In genomic region chr2:29453376-29453775, GRCm38 (mm10) we compare ENCODE assay signal across 22 mouse cellular contexts.
DNase-seq lines count a peak whose midpoint lies in the region; ATAC-seq and TF ChIP-seq lines count a peak whose summit lies in the region.
"Had no signal": no experiment of that assay in that cellular context is flagged by ENCODE, and none has a peak within 500 bp of the region (broad histone marks: within the 10 kb centered on the region; RNA-seq: fewer than 3 reads in every experiment).

No protein-coding gene starts in this region.

- no peaks in the 10 kb centered on the region for H3K9me3 ChIP-seq in hindbrain, embryonic 12.5 days (replicated peaks)
- no peaks in the 10 kb centered on the region for H3K9me3 ChIP-seq in hindbrain, embryonic 10.5 days
- H3K9me3 ChIP-seq in midbrain, embryonic 13.5 days = no peaks in the 10 kb centered on the region
- H3K9me3 ChIP-seq in midbrain, embryonic 16.5 days (replicated peaks; ENCODE audit: control insufficient read depth, low read length, poor library complexity, severe bottlenecking) = no peaks in the 10 kb centered on the region
- no peaks in the 10 kb centered on the region for H3K9me3 ChIP-seq in forebrain, embryonic 13.5 days (replicated peaks)
- no peaks in the 10 kb centered on the region for H3K9me3 ChIP-seq in forebrain, postnatal 0 days (ENCODE audit: low read length)
- H3K9me3 ChIP-seq: embryonic facial prominence, embryonic 13.5 days; heart, embryonic 15.5 days; hindbrain, embryonic 15.5 days had no signal

- ATAC-seq in hindbrain, embryonic 12.5 days (ENCODE audit: low FRiP score) = no peak
- ATAC-seq in midbrain, embryonic 13.5 days = no peak
- no peak for ATAC-seq in midbrain, embryonic 16.5 days
- peak; percentile 44; the same call in 1 of the 2 replicates for ATAC-seq in forebrain, embryonic 13.5 days
- ATAC-seq in forebrain, postnatal 0 days = peak; percentile 9; the same call in 1 of the 2 replicates
- ATAC-seq: activated CD4-positive, CD25-positive, alpha-beta regulatory T cell, adult 4 months; Patski had no signal

- no peak for TF ChIP-seq CTCF in forebrain, postnatal 0 days (IDR thresholded peaks at IDR 0.05; ENCODE audit: low read depth)

- H3K9ac ChIP-seq in hindbrain, embryonic 12.5 days = no peak overlapping the region
- H3K9ac ChIP-seq in midbrain, embryonic 13.5 days (replicated peaks) = no peak overlapping the region
- H3K9ac ChIP-seq in midbrain, embryonic 16.5 days (ENCODE audit: low read depth, low read length) = no peak overlapping the region
- H3K9ac ChIP-seq in forebrain, embryonic 13.5 days = no peak overlapping the region
- no peak overlapping the region for H3K9ac ChIP-seq in forebrain, postnatal 0 days
- H3K9ac ChIP-seq: embryonic facial prominence, embryonic 13.5 days; heart, embryonic 15.5 days; hindbrain, embryonic 15.5 days had no signal

- H3K27ac ChIP-seq in hindbrain, embryonic 12.5 days = peak overlapping the region; percentile 12; the same call in 1 of the 2 replicates
- no peak overlapping the region for H3K27ac ChIP-seq in hindbrain, embryonic 10.5 days
- H3K27ac ChIP-seq in midbrain, embryonic 13.5 days = 0 out of 2 replicates have a peak overlapping the region, but pooled peaks have one; percentile 19
- no peak overlapping the region for H3K27ac ChIP-seq in midbrain, embryonic 16.5 days (ENCODE audit: low read length)
- H3K27ac ChIP-seq in forebrain, embryonic 13.5 days = no peak overlapping the region
- no peak overlapping the region for H3K27ac ChIP-seq in forebrain, postnatal 0 days (ENCODE audit: low read depth, low read length)
- H3K27ac ChIP-seq: embryonic facial prominence, embryonic 13.5 days; heart, adult 2 months; heart, embryonic 15.5 days; hindbrain, embryonic 15.5 days had no signal

- peaks cover 52% of the 10 kb centered on the region for H3K4me1 ChIP-seq in hindbrain, embryonic 12.5 days
- H3K4me1 ChIP-seq in hindbrain, embryonic 10.5 days (replicated peaks) = peaks cover 47% of the 10 kb centered on the region
- H3K4me1 ChIP-seq in midbrain, embryonic 13.5 days (replicated peaks) = peaks cover 77% of the 10 kb centered on the region
- peaks cover 24% of the 10 kb centered on the region for H3K4me1 ChIP-seq in midbrain, embryonic 16.5 days (ENCODE audit: control insufficient read depth, insufficient read depth, low read length)
- peaks cover 74% of the 10 kb centered on the region for H3K4me1 ChIP-seq in forebrain, embryonic 13.5 days
- peaks cover 8% of the 10 kb centered on the region for H3K4me1 ChIP-seq in forebrain, postnatal 0 days (ENCODE audit: insufficient read depth)

- H3K4me2 ChIP-seq in hindbrain, embryonic 12.5 days (replicated peaks) = no peak overlapping the region
- H3K4me2 ChIP-seq in midbrain, embryonic 13.5 days (replicated peaks) = no peak overlapping the region
- H3K4me2 ChIP-seq in midbrain, embryonic 16.5 days (ENCODE audit: low read length) = no peak overlapping the region
- H3K4me2 ChIP-seq in forebrain, embryonic 13.5 days = no peak overlapping the region
- H3K4me2 ChIP-seq in forebrain, postnatal 0 days (ENCODE audit: low read depth) = no peak overlapping the region
- H3K4me2 ChIP-seq: embryonic facial prominence, embryonic 13.5 days; heart, embryonic 11.5 days; heart, embryonic 15.5 days; hindbrain, embryonic 15.5 days had no signal

- WGBS in hindbrain, embryonic 12.5 days = 56% methylated on average over 4 of the region's 4 CpGs
- 69% methylated on average over 4 of the region's 4 CpGs for WGBS in hindbrain, embryonic 10.5 days
- WGBS in midbrain, embryonic 13.5 days = 43% methylated on average over 4 of the region's 4 CpGs
- WGBS in midbrain, embryonic 16.5 days = 27% methylated on average over 4 of the region's 4 CpGs
- 13% methylated on average over 4 of the region's 4 CpGs for WGBS in forebrain, embryonic 13.5 days
- WGBS in forebrain, postnatal 0 days = 20% methylated on average over 4 of the region's 4 CpGs

- H3K27me3 ChIP-seq in hindbrain, embryonic 12.5 days = no peaks in the 10 kb centered on the region
- no peaks in the 10 kb centered on the region for H3K27me3 ChIP-seq in hindbrain, embryonic 10.5 days (ENCODE audit: insufficient read depth, poor library complexity, severe bottlenecking)
- no peaks in the 10 kb centered on the region for H3K27me3 ChIP-seq in midbrain, embryonic 13.5 days
- no peaks in the 10 kb centered on the region for H3K27me3 ChIP-seq in midbrain, embryonic 16.5 days (ENCODE audit: control insufficient read depth, insufficient read depth, low read depth, low read length)
- no peaks in the 10 kb centered on the region for H3K27me3 ChIP-seq in forebrain, embryonic 13.5 days
- no peaks in the 10 kb centered on the region for H3K27me3 ChIP-seq in forebrain, postnatal 0 days (ENCODE audit: insufficient read depth, low read length)
- H3K27me3 ChIP-seq: CH12.LX; embryonic facial prominence, embryonic 13.5 days; heart, embryonic 15.5 days; hindbrain, embryonic 15.5 days; Patski had no signal

- no peak for DNase-seq in hindbrain, embryonic 10.5 days (ENCODE audit: low spot score)
- no peak for DNase-seq in forebrain, postnatal 0 days
- DNase-seq in thymus, postnatal 0 days (ENCODE audit: low spot score) = no peak
- no peak for DNase-seq in thymus, adult 18-20 months
- DNase-seq: adrenal gland, postnatal 14 days; cerebellum, adult 18-20 months; cerebellum, adult 9-11 months; cerebellum, postnatal 36 days; gastrocnemius, postnatal 14 days; heart, adult 2 months; heart, postnatal 14 days had no signal

- H3K4me3 ChIP-seq in hindbrain, embryonic 12.5 days = no peak overlapping the region
- no peak overlapping the region for H3K4me3 ChIP-seq in hindbrain, embryonic 10.5 days
- no peak overlapping the region for H3K4me3 ChIP-seq in midbrain, embryonic 13.5 days (replicated peaks)
- no peak overlapping the region for H3K4me3 ChIP-seq in midbrain, embryonic 16.5 days (ENCODE audit: low read depth, low read length)
- no peak overlapping the region for H3K4me3 ChIP-seq in forebrain, embryonic 13.5 days
- no peak overlapping the region for H3K4me3 ChIP-seq in forebrain, postnatal 0 days (ENCODE audit: low read depth, low read length)
- H3K4me3 ChIP-seq: embryonic facial prominence, embryonic 13.5 days; heart, adult 2 months; heart, embryonic 15.5 days; hindbrain, embryonic 15.5 days had no signal

- no peaks in the 10 kb centered on the region for H3K36me3 ChIP-seq in hindbrain, embryonic 12.5 days
- no peaks in the 10 kb centered on the region for H3K36me3 ChIP-seq in hindbrain, embryonic 10.5 days
- H3K36me3 ChIP-seq in midbrain, embryonic 13.5 days = no peaks in the 10 kb centered on the region
- H3K36me3 ChIP-seq in midbrain, embryonic 16.5 days (ENCODE audit: control insufficient read depth, insufficient read depth, low read length) = no peaks in the 10 kb centered on the region
- H3K36me3 ChIP-seq in forebrain, embryonic 13.5 days (ENCODE audit: poor library complexity, severe bottlenecking) = no peaks in the 10 kb centered on the region
- H3K36me3 ChIP-seq in forebrain, postnatal 0 days (ENCODE audit: insufficient read depth) = no peaks in the 10 kb centered on the region
- H3K36me3 ChIP-seq: embryonic facial prominence, embryonic 13.5 days; heart, embryonic 15.5 days; hindbrain, embryonic 15.5 days had no signal

Comparison
In these comparisons a context has a peak if more than half of its experiments do, and no peak if none do; other contexts are left out.
1. H3K27ac ChIP-seq: peak in hindbrain, embryonic 12.5 days (single experiment) and midbrain, embryonic 13.5 days (single experiment); none in hindbrain, embryonic 10.5 days (single experiment), midbrain, embryonic 16.5 days (single experiment), forebrain, embryonic 13.5 days (single experiment) and forebrain, postnatal 0 days (single experiment).
2. ATAC-seq: peak in forebrain, embryonic 13.5 days (single experiment) and forebrain, postnatal 0 days (single experiment); none in hindbrain, embryonic 12.5 days (single experiment), midbrain, embryonic 13.5 days (single experiment) and midbrain, embryonic 16.5 days (single experiment).